Mouse (Mus musculus) spleen, postnatal 36 days (tissue): ENCODE measurements around the gene Pde4d.
"Not testable (repeated sequence)": the region's sequence is repeated elsewhere in the genome, so short reads cannot be mapped to it uniquely, and the experiment has no call there.

Experiments
- DNase-seq, 2 experiments: peaks; one replicate each; pipeline ENCODE4 v3.0.0; 2022; ENCODE audit warnings: low spot score in 2 of 2, mixed read lengths in 1 of 2

Gene Pde4d

DNA sequence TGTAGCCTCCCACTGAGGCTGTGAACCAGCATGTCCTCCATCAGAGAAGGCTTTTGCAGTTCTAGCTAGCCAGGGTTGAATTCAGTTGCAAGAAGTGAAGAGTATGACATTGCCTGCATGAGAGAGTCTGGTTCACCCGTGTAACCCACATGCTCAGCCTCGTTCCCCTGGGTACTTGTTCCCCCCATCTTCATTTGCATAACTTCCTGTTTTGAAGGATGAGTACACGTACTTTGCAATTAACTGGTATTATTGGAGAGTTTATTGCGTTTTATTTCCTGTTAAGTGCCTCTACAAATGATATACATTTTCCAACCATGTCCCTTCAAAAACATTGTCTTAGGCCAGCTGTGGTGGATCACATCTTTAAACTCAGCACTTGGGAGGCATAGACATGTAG lies 237.1 kb downstream of the Pde4d start:
- peak; percentile 59 to 63 for DNase-seq

DNA sequence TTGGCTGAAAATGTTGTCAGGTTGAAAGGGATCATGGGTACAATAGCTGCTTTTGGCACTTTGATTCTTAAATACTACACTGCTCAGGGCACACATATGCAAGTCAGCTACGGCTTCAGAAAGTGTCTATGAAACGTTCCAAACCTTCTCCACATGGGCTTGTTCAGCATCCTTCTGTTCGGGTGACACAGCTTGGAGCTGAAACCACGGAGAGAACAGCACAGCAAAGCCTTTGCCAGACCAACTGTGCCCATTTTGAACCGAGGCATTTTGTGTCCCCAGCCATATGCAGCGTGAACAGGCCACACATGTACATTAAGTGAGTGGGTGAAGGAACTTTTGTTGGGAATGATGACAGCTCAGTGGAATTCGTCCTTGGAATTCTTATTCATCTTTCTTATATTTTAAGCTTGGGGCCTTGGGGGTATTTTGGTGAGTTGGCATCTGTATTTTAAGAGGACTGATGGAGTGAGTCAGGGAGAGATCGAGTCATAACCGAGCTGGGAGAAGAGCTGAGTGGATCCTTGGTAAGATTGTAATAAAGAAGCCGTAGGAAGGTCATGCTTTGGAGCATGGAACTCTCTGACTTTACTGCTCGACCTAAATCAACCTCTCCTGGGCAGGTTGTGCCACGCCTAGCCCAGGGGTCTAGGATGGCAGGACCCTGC lies 243.3 kb downstream of the Pde4d start:
- no peak for DNase-seq

DNA sequence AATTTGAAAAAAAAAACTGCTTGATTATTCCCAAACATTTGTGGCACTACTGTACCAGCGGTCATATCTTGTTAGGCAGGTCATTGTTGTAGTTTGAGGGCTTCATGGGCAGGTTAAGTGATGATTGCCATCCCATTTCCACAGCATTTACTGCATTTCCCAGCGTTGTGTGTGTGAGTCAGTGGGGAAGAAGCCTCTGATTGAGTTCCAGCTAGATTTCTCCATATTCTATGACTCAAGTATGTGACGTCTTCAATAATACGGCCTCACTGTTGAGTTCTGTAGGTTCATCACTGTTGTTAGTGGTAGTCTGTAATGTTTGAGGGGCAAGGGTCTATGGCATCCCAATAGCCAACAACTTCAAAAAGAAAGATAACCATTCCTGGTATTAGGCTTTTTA lies 255.7 kb downstream of the Pde4d start:
- DNase-seq = no peak

DNA sequence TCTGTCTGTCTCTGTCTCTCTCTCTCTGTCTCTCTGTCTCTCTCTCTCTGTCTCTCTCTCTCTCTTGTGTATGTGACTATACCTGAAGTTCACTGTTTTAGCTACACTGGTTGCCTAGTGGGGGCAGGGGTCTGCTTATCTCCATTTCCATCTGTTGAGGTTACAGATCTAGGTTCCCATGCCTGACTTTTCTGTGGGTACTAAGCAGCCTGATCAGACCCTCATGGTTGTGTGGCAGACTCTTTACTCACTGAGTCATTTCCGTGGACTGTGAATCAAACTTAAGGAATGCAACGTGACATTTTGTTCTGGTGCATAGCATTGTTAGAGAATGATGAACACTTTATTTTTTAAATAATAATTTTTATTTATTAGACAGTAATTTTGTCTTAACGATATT lies 264.3 kb downstream of the Pde4d start:
- DNase-seq = no peak

DNA sequence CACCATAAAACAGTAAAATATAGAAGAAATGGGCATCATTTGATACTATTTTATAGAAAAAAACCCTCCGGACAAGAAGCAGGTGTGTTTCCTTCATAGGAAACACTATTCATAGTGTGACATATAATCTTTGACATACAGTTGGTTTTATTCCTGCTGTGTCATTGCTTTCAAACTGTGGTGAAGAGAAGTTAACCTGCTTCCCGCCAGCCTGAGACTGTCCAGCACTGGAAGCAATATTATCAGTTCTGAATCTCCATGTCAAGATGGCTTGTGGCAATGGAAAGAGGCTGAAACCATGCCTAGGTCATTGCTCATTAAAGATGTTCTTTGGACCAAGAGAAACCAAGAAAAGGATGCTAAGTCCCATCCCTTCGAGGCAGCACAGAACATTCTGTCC lies 265.3 kb downstream of the Pde4d start:
- DNase-seq = no peak

DNA sequence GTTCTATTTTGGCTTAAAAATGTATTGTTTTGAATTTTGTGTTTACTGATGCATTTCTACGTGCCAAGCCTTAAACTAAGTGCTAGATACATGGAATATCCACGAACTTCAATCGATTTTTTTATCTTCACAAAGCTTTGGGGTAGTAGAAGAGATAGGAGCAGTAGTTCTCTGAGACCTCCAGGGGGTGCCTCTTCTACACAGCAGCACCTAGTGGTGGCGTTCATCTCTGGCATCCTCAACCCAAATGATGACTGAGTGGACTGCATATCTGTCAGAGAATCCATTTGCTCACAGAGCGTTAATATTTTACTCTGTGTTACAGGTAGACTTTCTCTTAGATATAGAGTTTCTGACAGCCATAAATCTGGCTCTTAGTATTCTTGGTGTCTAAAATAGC lies 272.5 kb downstream of the Pde4d start:
- peak; percentile 4 to 25 for DNase-seq

DNA sequence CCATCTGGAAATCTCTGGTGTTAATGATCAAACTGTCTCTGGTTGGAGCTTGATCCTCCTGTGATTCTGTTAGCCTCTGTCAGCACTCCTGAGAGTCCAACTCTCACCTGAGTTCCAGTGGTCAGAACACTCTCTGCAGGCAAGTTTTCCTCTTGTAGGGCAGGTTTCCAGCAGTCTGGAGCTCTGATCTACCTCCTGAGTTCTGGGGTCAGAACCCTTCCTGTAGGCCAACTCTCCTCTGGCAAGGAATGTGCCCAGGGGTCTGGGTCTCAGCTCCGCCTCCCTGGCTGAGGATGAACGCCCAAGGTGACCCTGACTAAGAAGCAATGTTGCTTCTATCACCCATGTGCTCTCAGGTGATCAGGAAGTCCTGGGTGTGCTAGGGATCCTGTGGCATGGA lies 284.6 kb downstream of the Pde4d start:
- DNase-seq = not testable (repeated sequence)

DNA sequence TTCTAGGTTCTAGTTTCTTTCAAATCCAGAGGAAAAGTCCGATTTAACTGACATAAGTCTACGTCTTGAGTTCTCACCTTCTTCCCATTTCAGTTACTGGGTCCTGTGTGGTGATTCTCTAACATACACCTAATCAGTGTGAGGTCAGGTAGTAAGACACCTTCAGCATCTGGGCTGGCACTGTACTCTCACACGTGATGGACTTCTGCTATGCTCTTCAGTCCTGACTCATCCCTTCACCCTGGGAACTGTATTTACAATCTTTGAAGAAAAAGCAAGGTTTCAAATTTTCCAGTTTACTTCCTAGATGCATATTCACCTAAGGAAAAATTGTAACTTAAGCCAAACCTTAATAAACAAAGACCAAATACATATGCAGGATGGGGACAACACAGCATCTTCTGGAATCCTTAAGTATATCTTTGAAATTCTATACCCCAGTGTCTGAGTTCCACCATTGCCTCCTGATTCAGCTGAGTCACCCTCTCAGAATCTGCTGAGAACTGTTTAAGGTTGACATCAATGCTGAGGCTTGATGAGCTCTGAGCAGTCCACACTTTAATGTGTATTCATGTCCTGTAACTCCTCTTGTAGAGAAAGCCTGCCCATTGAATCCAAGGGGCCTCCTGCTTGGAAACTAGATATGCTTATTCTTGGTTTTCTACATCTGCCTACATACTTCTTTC lies 301.6 kb downstream of the Pde4d start:
- DNase-seq = no peak

DNA sequence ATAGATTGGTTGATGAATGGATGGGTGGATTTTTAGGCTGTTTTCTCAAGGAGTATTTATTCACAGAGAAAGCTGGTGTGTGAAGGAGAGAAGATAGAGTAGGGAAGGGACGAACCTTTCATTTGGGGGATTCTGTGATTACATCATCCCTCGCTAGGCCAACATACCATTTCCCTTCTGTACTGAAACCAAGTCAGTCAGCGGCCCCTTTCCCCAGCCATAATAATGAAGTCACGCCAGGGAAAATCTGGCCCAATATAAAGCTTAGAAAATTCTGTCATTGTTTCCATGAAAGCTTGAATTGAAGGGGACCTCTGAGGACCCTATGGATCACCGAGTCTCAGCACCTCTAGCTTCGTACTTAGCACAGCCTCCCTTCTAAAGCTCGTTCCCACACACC lies 307.7 kb downstream of the Pde4d start:
- no peak for DNase-seq

DNA sequence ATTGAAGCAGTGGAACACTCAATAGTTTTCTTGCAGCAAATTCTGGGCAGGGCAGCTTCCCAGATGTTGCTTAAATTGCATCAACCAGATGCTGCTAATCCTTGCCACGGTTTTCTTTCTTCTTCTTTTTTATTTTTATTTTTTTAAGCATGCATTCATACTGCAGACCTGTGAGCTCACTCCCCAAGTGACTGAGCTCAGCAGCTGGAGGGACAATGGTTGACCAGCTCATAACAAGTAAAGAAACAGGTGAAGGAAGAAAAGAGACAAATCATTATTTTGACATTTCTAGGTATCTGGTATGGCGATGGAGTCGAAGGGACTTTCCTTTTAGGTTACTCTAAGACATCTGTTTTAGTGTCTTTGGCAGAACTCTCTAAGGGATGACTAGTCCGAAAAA lies 308.6 kb downstream of the Pde4d start:
- DNase-seq = no peak

DNA sequence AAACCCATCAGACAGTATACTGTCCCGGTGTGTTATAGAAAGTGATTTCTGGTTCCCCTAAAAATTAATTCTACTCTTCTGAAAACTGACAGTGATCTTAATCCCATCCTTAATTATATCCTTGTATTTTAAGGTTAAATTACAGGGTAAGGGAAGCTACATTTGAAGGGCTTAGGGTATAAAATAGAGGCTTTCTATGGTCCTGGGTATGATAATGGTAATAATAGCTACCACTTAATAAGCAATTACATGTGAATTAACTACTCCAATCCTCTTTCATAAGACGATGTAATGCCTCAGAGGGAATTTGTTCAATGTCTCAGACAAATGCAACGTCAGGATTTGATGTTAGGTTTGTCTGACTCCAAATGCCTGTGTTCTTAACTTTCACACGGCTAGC lies 309.4 kb downstream of the Pde4d start:
- DNase-seq = no peak

DNA sequence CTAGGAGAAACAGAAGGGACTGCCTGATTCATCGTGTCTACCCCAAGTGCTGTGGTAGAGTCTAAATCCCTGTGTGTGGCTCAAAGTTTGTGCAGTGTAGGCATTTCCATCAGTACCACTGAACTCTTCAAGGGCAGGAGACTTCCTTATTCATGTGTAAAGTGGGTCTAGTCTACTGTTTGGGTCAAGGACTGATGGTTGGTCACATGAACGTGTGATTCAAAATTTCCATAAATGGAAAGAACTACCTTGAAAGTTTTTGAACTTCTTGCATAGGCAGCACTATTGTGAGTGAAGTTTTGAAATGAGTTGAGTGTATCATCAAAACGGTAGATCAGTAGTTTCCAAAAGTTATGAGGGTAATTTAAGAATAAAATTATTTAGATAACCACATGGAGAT lies 313.5 kb downstream of the Pde4d start:
- no peak for DNase-seq

DNA sequence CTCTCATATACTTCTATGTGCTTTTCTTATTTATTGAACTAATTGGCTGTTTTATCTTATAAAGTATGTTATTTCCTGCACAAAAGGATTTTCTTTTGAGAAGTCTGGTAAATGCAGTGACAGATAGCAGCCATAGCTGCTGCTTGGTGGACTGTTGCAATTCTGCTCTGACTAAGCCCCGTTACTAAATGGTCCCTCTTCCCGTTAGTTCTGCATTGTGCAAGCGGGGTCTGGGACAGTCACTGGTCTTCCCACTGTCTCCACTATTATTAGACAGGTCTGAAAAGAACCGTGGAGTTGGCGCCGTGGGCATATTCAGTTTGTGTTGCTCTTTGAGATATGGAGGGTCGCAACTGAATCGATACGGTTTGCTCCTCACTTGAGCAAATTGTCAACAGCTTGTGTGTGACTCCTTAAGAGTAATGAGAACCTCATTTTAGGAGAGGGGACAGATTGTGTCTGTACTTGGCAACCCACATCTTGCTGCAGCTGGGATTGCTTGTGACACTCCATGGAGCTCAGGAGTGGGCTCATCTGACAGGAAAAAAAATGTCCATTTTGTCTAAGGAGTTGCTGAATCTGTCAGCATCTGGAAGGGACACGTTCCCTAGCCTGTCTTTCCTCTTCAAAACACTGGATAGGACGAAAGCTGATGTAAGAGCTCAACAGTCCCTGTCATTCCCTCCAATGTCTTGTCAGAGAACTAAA lies 316.4 kb downstream of the Pde4d start:
- no peak for DNase-seq

DNA sequence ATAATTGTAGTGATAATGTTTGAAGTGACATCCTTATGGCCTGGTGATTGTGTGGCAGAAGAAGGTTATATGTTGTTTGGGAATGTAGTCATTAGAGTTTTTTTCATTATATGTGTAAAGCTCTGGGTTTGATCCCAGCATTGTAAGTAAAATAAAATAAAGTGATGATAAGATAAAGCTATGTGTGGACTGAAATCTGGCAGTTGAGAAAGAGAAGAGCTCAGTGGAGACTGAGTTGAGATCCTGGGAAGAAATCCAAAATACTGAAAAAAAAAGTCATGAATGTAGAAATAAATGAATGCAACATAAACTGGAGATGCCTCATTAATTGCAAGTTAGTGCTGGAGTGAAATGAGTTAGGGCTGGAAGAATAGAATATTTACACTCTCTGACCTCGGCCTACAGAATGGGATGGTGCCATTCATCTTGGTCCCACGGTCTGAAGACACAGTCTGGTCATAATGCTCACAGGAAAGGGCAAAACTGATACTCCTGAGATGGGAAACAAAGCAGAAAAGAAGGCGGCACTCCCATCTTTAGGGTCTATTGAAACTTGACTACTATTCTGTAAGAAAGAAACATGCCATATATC lies 319.8 kb downstream of the Pde4d start:
- no peak for DNase-seq

DNA sequence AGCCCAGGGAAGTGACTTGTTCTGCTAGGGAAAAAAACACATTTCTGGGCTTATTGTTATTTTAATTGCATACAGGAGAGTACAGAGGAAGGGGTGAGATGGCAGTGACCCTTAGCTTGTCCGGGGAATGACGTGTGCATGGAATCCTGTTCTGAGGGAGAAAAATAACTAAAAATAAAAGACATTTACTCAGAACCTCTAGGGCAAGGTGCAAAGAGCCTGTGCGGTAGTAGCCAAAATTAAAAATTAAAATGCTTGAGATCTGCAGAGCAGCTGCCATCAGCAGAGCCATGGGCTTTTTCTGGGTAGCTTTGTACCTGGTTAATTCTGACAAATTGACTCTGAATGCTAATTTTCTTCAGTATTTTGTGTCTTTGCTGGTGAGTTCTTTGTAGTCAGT lies 322.6 kb downstream of the Pde4d start:
- DNase-seq = no peak

DNA sequence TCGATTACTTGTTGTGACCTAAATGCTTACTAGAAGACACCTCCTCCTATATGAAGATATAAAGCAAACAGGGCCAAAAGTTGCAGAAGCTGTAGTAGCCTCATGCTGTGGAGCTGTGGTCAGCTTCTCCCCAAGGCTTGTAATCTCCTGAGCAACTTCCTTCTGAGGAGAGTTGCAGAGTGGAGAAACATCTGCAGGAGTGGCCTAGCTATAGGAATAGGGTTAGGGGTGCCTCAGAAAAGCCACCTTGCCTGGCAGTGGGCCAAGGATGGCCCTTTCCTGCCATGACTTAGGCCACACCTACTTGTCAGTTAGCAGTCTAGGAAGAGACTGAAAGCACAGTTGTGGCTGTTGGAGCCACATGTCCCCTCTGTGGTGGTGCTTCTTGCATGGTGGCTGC lies 325.2 kb downstream of the Pde4d start:
- peak in 1 of 2 experiments; percentile 2 for DNase-seq

DNA sequence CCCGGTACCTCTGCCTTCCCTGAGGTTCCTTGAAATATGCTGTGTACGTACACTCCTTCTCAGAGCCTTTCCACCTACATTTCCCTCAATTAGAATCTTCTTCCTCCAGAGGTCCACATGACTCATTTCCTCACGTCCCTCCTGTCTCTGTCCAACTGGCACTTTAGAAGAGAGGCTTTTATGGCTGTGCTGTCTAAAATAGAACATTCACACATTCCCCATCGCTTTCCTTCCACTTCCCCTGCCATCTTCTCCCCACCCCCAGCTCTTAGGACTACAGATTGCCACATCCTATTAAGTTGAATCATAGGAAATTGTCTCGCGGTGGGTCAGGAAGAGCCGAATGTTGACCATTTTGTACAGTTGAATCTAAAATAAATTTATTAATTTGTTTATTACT lies 326.1 kb downstream of the Pde4d start:
- no peak for DNase-seq

DNA sequence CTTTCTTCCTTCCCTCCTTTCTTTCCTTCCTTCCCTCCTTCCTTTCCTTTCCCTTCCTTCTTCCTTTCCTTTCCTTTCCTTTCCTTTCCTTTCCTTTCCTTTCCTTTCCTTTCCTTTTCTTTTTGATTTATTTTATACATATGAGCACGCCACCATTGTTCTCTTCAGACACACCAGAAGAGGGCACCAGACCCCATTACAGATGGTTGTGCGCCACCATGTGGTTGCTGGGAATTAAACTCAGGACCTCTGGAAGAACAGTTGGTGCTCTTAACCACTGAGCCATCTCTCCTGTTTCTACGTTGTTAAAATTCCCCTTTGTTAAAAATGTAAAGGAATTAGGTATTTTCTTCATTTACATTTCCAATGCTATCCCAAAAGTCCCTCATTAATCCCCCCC lies 347.9 kb downstream of the Pde4d start:
- DNase-seq = not testable (repeated sequence)

DNA sequence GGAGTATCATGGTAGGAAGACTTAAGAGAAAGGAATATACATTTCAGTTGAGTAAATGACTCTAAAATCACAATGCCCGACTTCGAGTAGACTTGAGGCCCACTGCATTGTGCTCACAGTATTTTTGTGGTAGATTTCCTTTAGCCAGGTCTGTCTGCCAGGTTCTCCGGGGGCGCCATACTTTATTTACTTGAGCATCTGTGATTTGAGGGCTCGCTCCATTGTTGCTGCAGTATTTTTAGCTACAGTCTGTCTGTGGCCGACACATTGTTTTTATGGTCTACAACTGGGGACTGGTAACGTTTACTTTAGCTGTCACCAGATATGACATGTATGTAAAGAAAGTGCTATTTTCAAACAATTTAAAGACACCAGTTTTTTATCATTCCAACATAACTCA lies 359.4 kb downstream of the Pde4d start:
- DNase-seq = no peak

DNA sequence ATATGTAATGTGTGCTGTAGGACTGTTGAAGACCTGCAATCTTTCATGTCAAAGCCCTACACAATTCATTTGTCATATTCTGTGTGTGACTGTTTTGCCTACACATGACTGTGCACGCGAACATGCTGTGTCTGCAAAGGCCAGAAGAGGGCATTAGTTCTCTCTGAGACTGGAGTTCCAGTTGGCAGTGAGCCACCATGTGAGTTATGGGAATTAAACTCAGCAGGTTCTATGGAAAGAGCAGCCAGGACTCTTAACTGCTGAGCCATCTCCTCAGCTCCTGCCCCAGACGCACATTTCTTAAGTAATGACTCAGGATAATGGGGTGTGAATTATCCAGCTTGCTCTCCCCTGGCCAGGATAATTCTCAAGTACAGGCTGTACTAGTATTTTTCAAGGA lies 363.2 kb downstream of the Pde4d start:
- DNase-seq = no peak

DNA sequence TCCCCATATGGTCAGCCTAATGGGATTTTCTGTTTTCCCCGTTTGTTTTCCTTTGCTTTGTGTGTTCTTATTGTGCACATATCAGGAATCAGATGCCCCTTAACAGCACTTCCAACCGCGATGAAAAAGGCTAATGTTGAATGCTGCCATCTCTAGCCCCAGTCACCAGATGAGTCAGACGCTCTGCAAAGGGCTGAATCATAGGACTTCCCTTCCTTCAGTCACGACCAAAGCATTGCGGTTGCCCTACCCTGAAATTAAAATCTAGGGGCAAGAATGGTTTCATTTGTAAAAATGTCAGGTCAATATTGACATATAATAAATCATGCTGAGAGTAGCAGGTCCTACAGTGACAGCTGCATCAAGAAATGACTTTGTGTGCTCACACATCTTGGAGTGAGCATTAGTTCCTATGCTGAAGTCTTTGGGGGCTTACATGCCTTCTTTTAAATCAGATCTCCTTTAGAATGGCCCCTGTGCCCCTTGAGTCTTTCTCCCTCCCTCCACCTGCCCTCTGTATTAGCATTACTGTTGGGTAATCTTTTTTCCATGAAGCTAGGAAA lies 370.2 kb downstream of the Pde4d start:
- DNase-seq = no peak

DNA sequence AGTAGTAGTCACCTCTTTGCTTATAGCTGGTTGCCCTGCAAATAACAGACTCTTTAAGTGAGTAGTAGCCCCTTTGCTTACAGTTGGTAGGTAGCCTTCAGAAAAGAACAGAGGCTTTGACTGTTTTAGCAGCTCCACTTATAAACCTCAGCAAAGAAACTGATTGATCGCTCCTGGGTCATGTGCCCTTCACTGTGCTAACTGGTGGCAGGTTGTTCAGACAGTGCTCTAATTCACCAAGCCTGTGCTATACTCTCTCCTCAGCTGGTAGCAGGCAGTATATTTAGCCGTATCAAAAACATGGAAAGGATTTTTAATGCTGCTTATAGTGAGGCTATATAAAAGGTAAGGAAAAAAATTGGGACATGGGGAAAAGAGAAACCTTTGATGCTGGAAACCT lies 370.7 kb downstream of the Pde4d start:
- DNase-seq = no peak
